Mouse (Mus musculus): ENCODE data around the gene Poc5. TPM values are rescaled to one million over a fixed set of nuclear protein-coding genes. Genes with fewer than 3 reads are reported as not detected.

Poc5 gene
- total RNA-seq, 2 experiments from 2014 or later, result 5.3 to 5.5 TPM

Small RNA genes within 50 kb of the gene (microRNA-seq; reads per million reads assigned to microRNA genes)
- not detected for gene Gm25213

Other genes with a start within 250 kb of the Poc5 start
- under 1 TPM in 1 of 2 experiments, not detected in 1; 0.52 TPM for gene Ankdd1b, start 82.9 kb downstream of the Poc5 start, total RNA-seq (2021)
- not detected for gene Gm17622, start 102.4 kb downstream of the Poc5 start, total RNA-seq (2021)
- gene Polk, start 154.3 kb downstream of the Poc5 start, total RNA-seq (2021), result 1 to 10 TPM; 4.9 to 5.2 TPM
- 10 to 100 TPM; 40.3 to 41.8 TPM for gene Col4a3bp, start 154.3 kb downstream of the Poc5 start, total RNA-seq (2021)